Mouse (Mus musculus): ENCODE measurements around the gene Pdzd3. TPM values are rescaled to one million over a fixed set of nuclear protein-coding genes. Genes with fewer than 3 reads are reported as not detected.
A peak's percentile ranks its signal among the peaks of the same experiment; 100 is the strongest.

Pdzd3 gene
- polyA plus RNA-seq, 2 experiments from 2014 or later = 0.30 TPM; not detected in 1

GRCm38 (mm10) chr9:44249181-44250146, 1.8 kb downstream of the Pdzd3 start:
- ATAC-seq = no peak

- no peak for ATAC-seq
These were observed 3.4 kb downstream of the Pdzd3 start for GRCm38 (mm10) chr9:44247907-44248306.

GRCm38 (mm10) chr9:44243621-44244020, 7.7 kb downstream of the Pdzd3 start:
- no peak for ATAC-seq

GRCm38 (mm10) chr9:44241418-44241817, 9.9 kb downstream of the Pdzd3 start:
- no peak for ATAC-seq

- no peak for ATAC-seq
These were observed 10.4 kb downstream of the Pdzd3 start for GRCm38 (mm10) chr9:44240911-44241310.

GRCm38 (mm10) chr9:44240399-44240798, 10.9 kb downstream of the Pdzd3 start, which contains the start of gene Ccdc153:
Gene Ccdc153, plus strand, starts transcription at chr9:44240676.
- ATAC-seq = no peak

GRCm38 (mm10) chr9:44239447-44239846, 11.8 kb downstream of the Pdzd3 start:
- no peak for ATAC-seq

GRCm38 (mm10) chr9:44238501-44239190, 12.6 kb downstream of the Pdzd3 start:
- ATAC-seq = peak; percentile 51

GRCm38 (mm10) chr9:44237128-44237527, 14.1 kb downstream of the Pdzd3 start:
- no peak for ATAC-seq

GRCm38 (mm10) chr9:44236601-44237000, 14.7 kb downstream of the Pdzd3 start:
- no peak for ATAC-seq

GRCm38 (mm10) chr9:44234479-44235427, 16.5 kb downstream of the Pdzd3 start:
- no peak for ATAC-seq

GRCm38 (mm10) chr9:44233802-44234478, 17.3 kb downstream of the Pdzd3 start, which contains the start of gene Cbl:
Gene Cbl, minus strand, starts transcription at chr9:44234049.
- peak; percentile 77 for ATAC-seq

- ATAC-seq = peak; percentile 13
These were observed 18.1 kb downstream of the Pdzd3 start for GRCm38 (mm10) chr9:44233021-44233801.

GRCm38 (mm10) chr9:44231609-44232008, 19.7 kb downstream of the Pdzd3 start:
- no peak for ATAC-seq

- no peak for ATAC-seq
These were observed 25.3 kb downstream of the Pdzd3 start for GRCm38 (mm10) chr9:44225993-44226392.

- no peak for ATAC-seq
These were observed 37.7 kb downstream of the Pdzd3 start for GRCm38 (mm10) chr9:44213538-44213937.

GRCm38 (mm10) chr9:44212406-44212805, 38.9 kb downstream of the Pdzd3 start:
- ATAC-seq = no peak

GRCm38 (mm10) chr9:44209416-44209815, 41.9 kb downstream of the Pdzd3 start:
- ATAC-seq = no peak

- ATAC-seq = no peak
These were observed 43.4 kb downstream of the Pdzd3 start for GRCm38 (mm10) chr9:44207840-44208239.

- ATAC-seq = no peak
These were observed 50.8 kb downstream of the Pdzd3 start for GRCm38 (mm10) chr9:44200458-44200857.

GRCm38 (mm10) chr9:44199580-44199979, 51.7 kb downstream of the Pdzd3 start:
- ATAC-seq = no peak

Data from activated CD4-positive, CD25-positive, alpha-beta regulatory T cell, adult 4 months (primary cell).